Comparison of ENCODE assay signal across 8 mouse cellular contexts in genomic region chr13:38342598-38342997, GRCm38 (mm10). TPM values are rescaled to one million over a fixed set of nuclear protein-coding genes. Genes with fewer than 3 reads are reported as not detected.
DNase-seq lines count a peak whose midpoint lies in the region; ATAC-seq and TF ChIP-seq lines count a peak whose summit lies in the region.

No protein-coding gene starts in this region.

- H3K9me3 ChIP-seq in heart, embryonic 12.5 days (replicated peaks) = peaks cover 5% of the 10 kb centered on the region; the same call in 1 of the 2 replicates
- peaks cover 4% of the 10 kb centered on the region; the same call in 1 of the 2 replicates for H3K9me3 ChIP-seq in embryonic facial prominence, embryonic 14.5 days (ENCODE audit: control insufficient read depth, low read length)
- no peaks in the 10 kb centered on the region for H3K9me3 ChIP-seq in midbrain, postnatal 0 days (ENCODE audit: low read length)

- H3K4me2 ChIP-seq in heart, embryonic 12.5 days = no peak overlapping the region
- H3K4me2 ChIP-seq in embryonic facial prominence, embryonic 14.5 days (ENCODE audit: low read depth, low read length) = no peak overlapping the region
- H3K4me2 ChIP-seq in midbrain, postnatal 0 days (ENCODE audit: low read depth, low read length, poor library complexity, severe bottlenecking) = no peak overlapping the region

- peaks cover 29% of the 10 kb centered on the region for H3K27me3 ChIP-seq in heart, embryonic 12.5 days (replicated peaks)
- H3K27me3 ChIP-seq in embryonic facial prominence, embryonic 14.5 days (replicated peaks; ENCODE audit: control insufficient read depth, insufficient read depth, low read length) = peaks cover 36% of the 10 kb centered on the region
- peaks cover 22% of the 10 kb centered on the region for H3K27me3 ChIP-seq in midbrain, postnatal 0 days (ENCODE audit: insufficient read depth, low read length)

- peak; percentile 74 for TF ChIP-seq CTCF in midbrain, postnatal 0 days (IDR thresholded peaks at IDR 0.05)

- ATAC-seq in heart, embryonic 12.5 days (ENCODE audit: insufficient number of reproducible peaks, low FRiP score) = no peak
- peak; percentile 17; the same call in 1 of the 2 replicates for ATAC-seq in embryonic facial prominence, embryonic 14.5 days (ENCODE audit: low read depth)
- 0 out of 2 replicates have a peak, but pooled peaks have one; percentile 25 for ATAC-seq in midbrain, postnatal 0 days (ENCODE audit: low FRiP score)

- peak; percentile 66 to 88 for DNase-seq in heart, adult 18-20 months
- DNase-seq in 3T3-L1 (ENCODE audit: low read depth, low spot score) = peak; percentile 79
- peak; percentile 60 for DNase-seq in adrenal gland, adult 2 months
- DNase-seq in embryonic facial prominence, embryonic 14.5 days (ENCODE audit: low spot score) = peak; percentile 74
- DNase-seq in kidney, postnatal 14 days = peak; percentile 78
- DNase-seq in midbrain, postnatal 0 days (ENCODE audit: low spot score) = peak; percentile 66
- DNase-seq in urinary bladder, postnatal 4 days (ENCODE audit: low spot score in 2 of 2) = peak; percentile 45 to 78

- peaks cover 20% of the 10 kb centered on the region for H3K4me1 ChIP-seq in heart, embryonic 12.5 days (replicated peaks)
- peaks cover 17% of the 10 kb centered on the region for H3K4me1 ChIP-seq in embryonic facial prominence, embryonic 14.5 days (ENCODE audit: control insufficient read depth, insufficient read depth, low read length)
- H3K4me1 ChIP-seq in midbrain, postnatal 0 days (ENCODE audit: insufficient read depth, low read length) = 0 out of 2 replicates have a peak, but pooled peaks cover 6% of the 10 kb centered on the region

- H3K27ac ChIP-seq in heart, embryonic 12.5 days (ENCODE audit: poor library complexity, severe bottlenecking) = no peak overlapping the region
- H3K27ac ChIP-seq in embryonic facial prominence, embryonic 14.5 days (replicated peaks; ENCODE audit: low read depth, low read length) = no peak overlapping the region
- H3K27ac ChIP-seq in midbrain, postnatal 0 days (ENCODE audit: low read depth, low read length) = no peak overlapping the region

- no peak overlapping the region for H3K9ac ChIP-seq in heart, embryonic 12.5 days
- no peak overlapping the region for H3K9ac ChIP-seq in embryonic facial prominence, embryonic 14.5 days (ENCODE audit: low read depth, low read length)
- H3K9ac ChIP-seq in midbrain, postnatal 0 days (replicated peaks; ENCODE audit: low read length, poor library complexity, severe bottlenecking) = no peak overlapping the region

- no peak overlapping the region for H3K4me3 ChIP-seq in heart, embryonic 12.5 days
- H3K4me3 ChIP-seq in embryonic facial prominence, embryonic 14.5 days (ENCODE audit: low read depth, low read length) = no peak overlapping the region
- H3K4me3 ChIP-seq in midbrain, postnatal 0 days (ENCODE audit: low read depth, low read length) = no peak overlapping the region

- WGBS in heart, embryonic 12.5 days = 29% methylated on average over 7 of the region's 7 CpGs
- 32% methylated on average over 7 of the region's 7 CpGs for WGBS in embryonic facial prominence, embryonic 14.5 days
- 30% methylated on average over 7 of the region's 7 CpGs for WGBS in midbrain, postnatal 0 days

- 0 out of 2 replicates have a peak, but pooled peaks cover 3% of the 10 kb centered on the region for H3K36me3 ChIP-seq in heart, embryonic 12.5 days
- no peaks in the 10 kb centered on the region for H3K36me3 ChIP-seq in embryonic facial prominence, embryonic 14.5 days (ENCODE audit: control insufficient read depth, insufficient read depth, low read length)
- H3K36me3 ChIP-seq in midbrain, postnatal 0 days (ENCODE audit: insufficient read depth, low read length) = no peaks in the 10 kb centered on the region

RNA-seq across cellular contexts. Expression of gene Bmp6, which starts 2.3 kb away (rescaled TPM):
- total RNA-seq in heart, adult 18-20 months (2021) = 10 to 100 TPM; 19.7 to 23.4 TPM
- 4.6 and 4.7 TPM in 2 replicates for polyA plus RNA-seq in heart, embryonic 12.5 days (2016; fragmentation: Nextera tagmentation; extraction: Ambion mirVana)
- total RNA-seq in adrenal gland, adult 2 months (2021) = 1 to 10 TPM; 7.0 to 8.2 TPM
- polyA plus RNA-seq in adrenal gland, adult 2 months (2012; rRNA removed) = 13.0 and 14.0 TPM in 2 replicates
- 3.7 and 3.9 TPM in 2 replicates for polyA plus RNA-seq in embryonic facial prominence, embryonic 14.5 days (2014; fragmentation: Nextera tagmentation; extraction: Ambion mirVana)
- 14.5 and 25.9 TPM in 2 replicates for total RNA-seq in midbrain, postnatal 0 days (2014; rRNA removed)
- polyA plus RNA-seq in midbrain, postnatal 0 days (2015; fragmentation: Nextera tagmentation; extraction: Ambion mirVana) = 3.6 and 4.0 TPM in 2 replicates
